Mouse (Mus musculus): ENCODE data around the gene Glt8d2. TPM values are rescaled to one million over a fixed set of nuclear protein-coding genes. Genes with fewer than 3 reads are reported as not detected.

Glt8d2 gene
- 9.5 and 10.0 TPM in 2 replicates for polyA plus RNA-seq (2014; fragmentation: Nextera tagmentation; extraction: Ambion mirVana)

- Histone ChIP-seq H3K9me3 (ENCODE audit: control insufficient read depth, low read depth, low read length) (no peaks in the 10 kb centered on the region), H3K4me2 (replicated peaks; ENCODE audit: low read depth, low read length) (peak within 1 kb of the TSS; percentile 48), H3K27ac (ENCODE audit: low read length) (peak within 1 kb of the TSS; percentile 76), H3K4me1 (ENCODE audit: control insufficient read depth, insufficient read depth, low read length) (no peaks in the 10 kb centered on the region), H3K9ac (replicated peaks; ENCODE audit: low read depth, low read length) (no peak within 1 kb of the TSS), H3K4me3 (ENCODE audit: low read depth, low read length) (peak within 1 kb of the TSS; percentile 21), H3K36me3 (ENCODE audit: control insufficient read depth, insufficient read depth, low read length) (no peaks in the 10 kb centered on the region), H3K27me3 (ENCODE audit: control insufficient read depth, insufficient read depth, low read length) (no peaks in the 10 kb centered on the region)
- ATAC-seq (ENCODE audit: insufficient number of reproducible peaks, insufficient read depth, low FRiP score, low read depth): peak; percentile 83; the same call in 1 of the 2 replicates
- 2% methylated on average over 14 of the region's 14 CpGs for WGBS
Measured at GRCm38 (mm10) chr10:82690494-82690893, at the start of gene Glt8d2. Gene Glt8d2 (minus strand): TSS chr10:82690650.

DNA sequence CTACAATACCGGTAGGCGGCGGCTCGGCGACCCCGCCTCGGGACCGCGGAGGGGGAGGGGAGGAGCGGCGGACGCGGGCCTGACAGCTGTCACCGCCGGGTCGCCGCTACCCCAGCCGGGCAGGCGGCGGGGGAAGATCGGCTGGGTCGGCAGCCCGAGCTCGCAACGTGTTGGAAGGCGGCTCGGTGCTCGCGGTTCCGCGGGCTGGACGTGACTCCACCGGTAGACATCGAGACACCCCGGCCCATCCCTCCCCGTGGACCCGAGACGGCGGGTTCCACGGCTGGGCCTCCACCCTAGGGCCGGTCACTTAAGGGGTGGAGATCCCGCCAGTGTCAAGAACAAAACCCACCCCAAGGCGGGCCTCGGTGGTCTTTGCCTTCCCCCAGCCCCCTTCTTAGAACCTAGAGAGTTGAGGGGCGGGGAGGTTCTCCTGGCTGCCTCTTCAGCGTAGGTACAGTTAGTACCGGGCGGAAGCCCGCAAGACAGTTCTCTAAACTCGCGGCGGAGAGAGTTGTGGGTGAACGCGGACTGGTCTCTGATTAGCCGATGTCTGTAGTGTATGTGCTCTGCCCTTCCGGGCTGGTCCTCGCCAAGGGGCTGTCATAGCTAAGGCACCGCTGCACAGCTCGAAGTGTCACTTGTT is 9.0 kb upstream of the Glt8d2 start:
- H3K27me3 ChIP-seq (ENCODE audit: control insufficient read depth, insufficient read depth, low read length): no peaks in the 10 kb centered on the region
- peak overlapping the region; percentile 50 for H3K4me2 ChIP-seq (replicated peaks; ENCODE audit: low read depth, low read length)
- H3K27ac ChIP-seq (ENCODE audit: low read length): peak overlapping the region; percentile 59; the same call in 1 of the 2 replicates
- no peaks in the 10 kb centered on the region for H3K9me3 ChIP-seq (ENCODE audit: control insufficient read depth, low read depth, low read length)
- H3K4me1 ChIP-seq (ENCODE audit: control insufficient read depth, insufficient read depth, low read length): peaks cover 6% of the 10 kb centered on the region; the same call in 1 of the 2 replicates
- peak overlapping the region; percentile 85 for H3K4me3 ChIP-seq (ENCODE audit: low read depth, low read length)
- ATAC-seq (ENCODE audit: insufficient number of reproducible peaks, insufficient read depth, low FRiP score, low read depth): peak; percentile 64; the same call in 1 of the 2 replicates
- WGBS: under 1% methylated on average over 58 of the region's 59 CpGs
- H3K36me3 ChIP-seq (ENCODE audit: control insufficient read depth, insufficient read depth, low read length): peaks cover 14% of the 10 kb centered on the region
- H3K9ac ChIP-seq (replicated peaks; ENCODE audit: low read depth, low read length): peak overlapping the region; percentile 79

- WGBS: 1% methylated on average over 39 of the region's 42 CpGs
- Histone ChIP-seq H3K9me3 (ENCODE audit: control insufficient read depth, low read depth, low read length) (no peaks in the 10 kb centered on the region), H3K4me3 (ENCODE audit: low read depth, low read length) (peak overlapping the region; percentile 85), H3K27me3 (ENCODE audit: control insufficient read depth, insufficient read depth, low read length) (no peaks in the 10 kb centered on the region), H3K9ac (replicated peaks; ENCODE audit: low read depth, low read length) (peak overlapping the region; percentile 79), H3K4me2 (replicated peaks; ENCODE audit: low read depth, low read length) (peak overlapping the region; percentile 54), H3K27ac (ENCODE audit: low read length) (peak overlapping the region; percentile 73), H3K36me3 (ENCODE audit: control insufficient read depth, insufficient read depth, low read length) (peaks cover 11% of the 10 kb centered on the region), H3K4me1 (ENCODE audit: control insufficient read depth, insufficient read depth, low read length) (peaks cover 6% of the 10 kb centered on the region; the same call in 1 of the 2 replicates)
- peak; percentile 94 for ATAC-seq (ENCODE audit: insufficient number of reproducible peaks, insufficient read depth, low FRiP score, low read depth)
Measured at GRCm38 (mm10) chr10:82698712-82699261, 8.3 kb upstream of the Glt8d2 start.

DNA sequence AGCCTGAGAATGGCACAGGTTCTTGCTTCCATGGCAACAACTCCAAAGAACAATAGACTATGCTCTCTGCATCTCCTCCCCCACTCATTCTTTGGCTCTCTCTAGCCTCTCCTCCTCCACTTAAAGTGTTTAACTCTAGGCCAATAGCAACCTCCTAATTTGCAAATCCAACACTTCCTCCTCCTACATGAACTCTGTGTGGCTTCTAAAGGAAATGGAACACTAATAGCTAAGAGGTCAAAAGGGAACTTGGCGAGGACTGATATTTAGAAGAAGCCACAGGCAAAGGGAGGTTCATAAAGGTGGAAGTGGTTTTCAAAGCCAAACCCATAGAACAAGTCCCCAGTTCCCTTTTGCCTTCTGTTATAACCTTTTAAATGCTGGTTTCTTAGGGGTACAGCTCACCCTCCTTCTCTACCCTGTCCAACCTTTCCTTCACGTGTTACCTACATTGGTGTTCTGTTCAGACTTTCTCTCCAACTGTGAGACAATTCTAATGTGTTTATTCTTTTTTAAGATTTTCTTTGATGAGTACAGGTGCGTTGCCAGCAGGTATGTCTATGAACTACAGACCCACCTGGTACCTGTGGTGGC is 7.0 kb upstream of the Glt8d2 start:
- Histone ChIP-seq H3K4me3 (ENCODE audit: low read depth, low read length) (no peak overlapping the region), H3K27me3 (ENCODE audit: control insufficient read depth, insufficient read depth, low read length) (no peaks in the 10 kb centered on the region), H3K36me3 (ENCODE audit: control insufficient read depth, insufficient read depth, low read length) (0 out of 2 replicates have a peak, but pooled peaks cover 5% of the 10 kb centered on the region), H3K4me2 (replicated peaks; ENCODE audit: low read depth, low read length) (no peak overlapping the region), H3K27ac (ENCODE audit: low read length) (no peak overlapping the region), H3K9ac (replicated peaks; ENCODE audit: low read depth, low read length) (no peak overlapping the region), H3K4me1 (ENCODE audit: control insufficient read depth, insufficient read depth, low read length) (peaks cover 6% of the 10 kb centered on the region; the same call in 1 of the 2 replicates), H3K9me3 (ENCODE audit: control insufficient read depth, low read depth, low read length) (no peaks in the 10 kb centered on the region)
- no peak for ATAC-seq (ENCODE audit: insufficient number of reproducible peaks, insufficient read depth, low FRiP score, low read depth)
- 70% methylated on average over 3 of the region's 3 CpGs for WGBS

DNA sequence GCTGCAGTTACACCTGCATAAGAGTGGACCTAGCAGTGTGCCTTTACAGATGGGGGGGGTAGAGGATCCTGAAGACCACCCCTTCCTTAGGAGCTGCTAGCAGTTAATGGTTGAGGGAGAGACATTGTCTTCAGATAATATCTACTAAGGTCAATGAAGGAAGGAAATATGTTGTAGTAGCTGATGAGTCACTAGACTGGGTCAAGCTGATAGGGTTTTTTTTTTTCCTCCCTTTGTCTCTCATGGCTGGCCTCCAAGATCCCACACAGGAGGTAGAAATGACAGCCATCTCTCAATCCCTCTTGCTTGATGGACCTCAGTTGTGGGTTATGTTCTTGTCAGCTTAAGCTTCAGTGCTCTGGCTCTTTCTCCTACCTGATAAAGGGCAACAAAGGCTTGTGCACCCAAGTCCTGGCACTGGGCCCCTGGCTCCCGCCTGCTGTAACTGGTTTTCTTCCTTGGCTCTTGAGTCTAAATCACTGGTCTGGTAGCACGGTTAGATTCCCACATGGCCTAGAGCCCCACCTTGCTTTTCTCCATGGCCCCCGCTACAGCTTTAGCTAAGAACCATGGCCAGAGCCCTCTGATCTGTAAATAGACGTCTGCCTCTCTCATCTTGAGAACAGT is 6.1 kb upstream of the Glt8d2 start:
- Histone ChIP-seq H3K27ac (ENCODE audit: low read length) (no peak overlapping the region), H3K9me3 (ENCODE audit: control insufficient read depth, low read depth, low read length) (no peaks in the 10 kb centered on the region)
- WGBS: 75% methylated on average over 4 of the region's 4 CpGs

GRCm38 (mm10) chr10:82695956-82696355 is 5.5 kb upstream of the Glt8d2 start, which contains the start of gene Hcfc2:
Gene Hcfc2 (plus strand): TSS chr10:82696160.
- no peak within 1 kb of the TSS for H3K9ac ChIP-seq (replicated peaks; ENCODE audit: low read depth, low read length)
- peaks cover 6% of the 10 kb centered on the region; the same call in 1 of the 2 replicates for H3K4me1 ChIP-seq (ENCODE audit: control insufficient read depth, insufficient read depth, low read length)
- 0 out of 2 replicates have a peak, but pooled peaks cover under 1% of the 10 kb centered on the region for H3K36me3 ChIP-seq (ENCODE audit: control insufficient read depth, insufficient read depth, low read length)
- H3K4me2 ChIP-seq (replicated peaks; ENCODE audit: low read depth, low read length): no peak within 1 kb of the TSS
- H3K9me3 ChIP-seq (ENCODE audit: control insufficient read depth, low read depth, low read length): no peaks in the 10 kb centered on the region
- 54% methylated on average over 5 of the region's 5 CpGs for WGBS
- no peaks in the 10 kb centered on the region for H3K27me3 ChIP-seq (ENCODE audit: control insufficient read depth, insufficient read depth, low read length)
- H3K27ac ChIP-seq (ENCODE audit: low read length): no peak within 1 kb of the TSS
- H3K4me3 ChIP-seq (ENCODE audit: low read depth, low read length): no peak within 1 kb of the TSS
- no peak for ATAC-seq (ENCODE audit: insufficient number of reproducible peaks, insufficient read depth, low FRiP score, low read depth)

More for the DNA sequence above, 6.1 kb upstream of the Glt8d2 start:
- no peak for ATAC-seq (ENCODE audit: insufficient number of reproducible peaks, insufficient read depth, low FRiP score, low read depth)
- no peak overlapping the region for H3K9ac ChIP-seq (replicated peaks; ENCODE audit: low read depth, low read length)
- 0 out of 2 replicates have a peak, but pooled peaks cover 5% of the 10 kb centered on the region for H3K36me3 ChIP-seq (ENCODE audit: control insufficient read depth, insufficient read depth, low read length)
- H3K4me1 ChIP-seq (ENCODE audit: control insufficient read depth, insufficient read depth, low read length): peaks cover 6% of the 10 kb centered on the region; the same call in 1 of the 2 replicates
- H3K4me3 ChIP-seq (ENCODE audit: low read depth, low read length): no peak overlapping the region
- no peaks in the 10 kb centered on the region for H3K27me3 ChIP-seq (ENCODE audit: control insufficient read depth, insufficient read depth, low read length)
- H3K4me2 ChIP-seq (replicated peaks; ENCODE audit: low read depth, low read length): no peak overlapping the region

DNA sequence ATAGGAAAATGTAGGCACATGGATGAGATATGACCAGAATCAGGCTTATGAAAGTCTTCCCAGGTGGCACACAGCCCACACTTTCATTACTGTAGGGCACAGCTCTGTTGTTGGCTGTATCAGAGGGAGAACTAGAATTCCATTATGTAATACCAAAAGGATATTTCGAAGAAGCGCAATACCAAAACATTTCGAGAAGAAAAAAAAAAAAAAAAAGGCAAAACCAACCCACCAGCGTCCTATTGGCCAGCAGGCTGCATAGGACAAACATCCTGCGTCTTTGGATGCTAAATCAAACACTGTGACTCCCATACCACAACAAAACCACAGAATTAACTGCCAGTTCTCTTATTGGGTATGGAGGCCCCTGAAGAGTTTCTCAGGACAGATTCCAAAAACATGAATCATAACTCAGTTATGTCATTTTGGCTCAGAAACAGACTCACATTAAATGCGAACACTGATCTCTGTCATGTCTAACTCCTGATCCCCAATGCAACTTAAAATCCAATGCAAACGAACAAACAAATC is 704 bp downstream of the Glt8d2 start:
- peak overlapping the region; percentile 48 for H3K4me2 ChIP-seq (replicated peaks; ENCODE audit: low read depth, low read length)
- H3K9ac ChIP-seq (replicated peaks; ENCODE audit: low read depth, low read length): no peak overlapping the region
- 50% methylated on average over 7 of the region's 7 CpGs for WGBS
- no peaks in the 10 kb centered on the region for H3K27me3 ChIP-seq (ENCODE audit: control insufficient read depth, insufficient read depth, low read length)
- H3K4me1 ChIP-seq (ENCODE audit: control insufficient read depth, insufficient read depth, low read length): no peaks in the 10 kb centered on the region
- no peaks in the 10 kb centered on the region for H3K36me3 ChIP-seq (ENCODE audit: control insufficient read depth, insufficient read depth, low read length)
- peak overlapping the region; percentile 21 for H3K4me3 ChIP-seq (ENCODE audit: low read depth, low read length)
- no peaks in the 10 kb centered on the region for H3K9me3 ChIP-seq (ENCODE audit: control insufficient read depth, low read depth, low read length)
- H3K27ac ChIP-seq (ENCODE audit: low read length): peak overlapping the region; percentile 76
- ATAC-seq (ENCODE audit: insufficient number of reproducible peaks, insufficient read depth, low FRiP score, low read depth): no peak

DNA sequence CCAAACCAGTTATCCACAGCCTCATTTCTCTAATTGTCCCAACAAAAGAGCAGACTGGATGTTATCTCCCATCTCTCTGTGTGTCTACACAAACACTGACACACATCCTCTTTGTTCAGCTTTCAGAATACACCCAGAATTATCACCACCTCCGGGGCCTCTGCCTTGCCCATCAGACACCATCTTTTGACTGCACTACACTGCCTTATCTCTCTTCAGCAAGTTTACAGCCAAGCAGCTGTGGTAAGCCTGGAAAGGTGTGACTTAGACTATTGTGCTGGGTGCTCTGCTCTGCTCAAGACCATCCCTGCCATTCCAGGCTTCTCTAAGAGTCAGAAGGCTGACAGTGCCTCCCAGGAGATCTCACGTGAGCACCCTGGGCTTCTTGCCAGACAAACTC is 5.0 kb downstream of the Glt8d2 start:
- Histone ChIP-seq H3K27me3 (ENCODE audit: control insufficient read depth, insufficient read depth, low read length) (no peaks in the 10 kb centered on the region), H3K4me1 (ENCODE audit: control insufficient read depth, insufficient read depth, low read length) (no peaks in the 10 kb centered on the region), H3K9ac (replicated peaks; ENCODE audit: low read depth, low read length) (no peak overlapping the region), H3K36me3 (ENCODE audit: control insufficient read depth, insufficient read depth, low read length) (no peaks in the 10 kb centered on the region), H3K27ac (ENCODE audit: low read length) (no peak overlapping the region), H3K9me3 (ENCODE audit: control insufficient read depth, low read depth, low read length) (no peaks in the 10 kb centered on the region), H3K4me2 (replicated peaks; ENCODE audit: low read depth, low read length) (no peak overlapping the region), H3K4me3 (ENCODE audit: low read depth, low read length) (no peak overlapping the region)
- no peak for ATAC-seq (ENCODE audit: insufficient number of reproducible peaks, insufficient read depth, low FRiP score, low read depth)
- 51% methylated on average over 2 of the region's 2 CpGs for whole genome bisulfite sequencing
